Mouse (Mus musculus): ENCODE measurements around the gene Gtf2h1. TPM values are rescaled to one million over a fixed set of nuclear protein-coding genes. Genes with fewer than 3 reads are reported as not detected.

Gene Gtf2h1
- polyA plus RNA-seq, 1 experiment from 2014 or later, result 52.3 TPM

DNA sequence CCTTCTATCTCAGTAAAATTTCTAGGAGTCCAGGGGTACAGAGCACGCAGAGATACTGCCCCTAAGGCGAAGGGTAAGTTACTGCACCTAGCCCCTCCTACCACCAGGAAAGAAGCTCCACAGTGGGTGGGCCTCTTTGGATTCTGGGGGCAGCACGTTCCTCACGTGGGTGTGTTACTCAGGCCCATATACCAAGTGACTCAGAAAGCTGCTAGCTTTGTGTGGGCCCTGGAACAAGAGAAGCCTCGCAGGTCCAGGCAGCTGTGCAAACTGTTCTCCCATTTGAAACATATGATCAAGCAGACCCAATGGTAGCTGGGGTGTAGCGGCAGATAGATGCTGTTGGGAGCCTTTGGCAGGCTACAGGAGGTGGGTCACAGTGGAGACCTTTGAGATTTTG is 63.1 kb downstream of the Gtf2h1 start:
- Histone ChIP-seq H3K36me3 (ENCODE audit: control insufficient read depth, insufficient read depth) (peaks cover 7% of the 10 kb centered on the region), H3K4me3 (replicated peaks; ENCODE audit: low read length) (no peak overlapping the region), H3K27me3 (replicated peaks; ENCODE audit: control insufficient read depth, insufficient read depth, low read length) (no peaks in the 10 kb centered on the region), H3K4me1 (replicated peaks; ENCODE audit: control insufficient read depth, insufficient read depth, low read length) (no peaks in the 10 kb centered on the region), H3K9ac (replicated peaks; ENCODE audit: low read depth, low read length) (no peak overlapping the region), H3K27ac (ENCODE audit: low read length) (no peak overlapping the region), H3K4me2 (ENCODE audit: low read length) (no peak overlapping the region), H3K9me3 (ENCODE audit: control insufficient read depth, low read length) (no peaks in the 10 kb centered on the region)
- 60% methylated on average over 6 of the region's 6 CpGs for WGBS
- ATAC-seq, result no peak

DNA sequence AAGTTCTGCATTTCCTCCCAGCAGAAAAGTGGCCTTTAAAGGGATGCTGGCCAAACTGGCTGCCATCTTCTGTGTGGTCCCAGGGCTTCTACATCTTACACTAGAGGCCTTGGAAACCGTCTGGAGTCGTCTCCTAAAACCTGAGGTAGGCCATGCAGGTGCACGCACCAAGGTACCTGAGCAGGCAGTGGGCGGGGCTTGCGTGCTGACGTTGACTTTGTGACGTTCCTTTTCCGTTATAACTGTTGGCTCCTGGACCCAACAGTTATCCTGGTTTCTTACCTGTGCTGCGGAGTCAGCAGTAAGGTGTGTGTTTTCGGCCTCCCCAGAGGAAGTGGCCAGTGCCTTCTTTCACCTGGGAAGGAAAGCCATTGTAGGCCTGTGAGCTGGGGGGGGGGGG is 65.1 kb downstream of the Gtf2h1 start, which contains the start of gene Ldhc:
Gene Ldhc (plus strand): TSS at position 208 of the 400 bp plus-strand sequence.
- no peak within 1 kb of the TSS for H3K4me2 ChIP-seq (ENCODE audit: low read length)
- H3K27me3 ChIP-seq (replicated peaks; ENCODE audit: control insufficient read depth, insufficient read depth, low read length), result no peaks in the 10 kb centered on the region
- H3K9me3 ChIP-seq (ENCODE audit: control insufficient read depth, low read length), result no peaks in the 10 kb centered on the region
- 42% methylated on average over 10 of the region's 10 CpGs for WGBS
- no peaks in the 10 kb centered on the region for H3K4me1 ChIP-seq (replicated peaks; ENCODE audit: control insufficient read depth, insufficient read depth, low read length)
- no peak within 1 kb of the TSS for H3K27ac ChIP-seq (ENCODE audit: low read length)
- H3K36me3 ChIP-seq (ENCODE audit: control insufficient read depth, insufficient read depth), result no peaks in the 10 kb centered on the region
- no peak within 1 kb of the TSS for H3K4me3 ChIP-seq (replicated peaks; ENCODE audit: low read length)
- H3K9ac ChIP-seq (replicated peaks; ENCODE audit: low read depth, low read length), result no peak within 1 kb of the TSS
- no peak for ATAC-seq

DNA sequence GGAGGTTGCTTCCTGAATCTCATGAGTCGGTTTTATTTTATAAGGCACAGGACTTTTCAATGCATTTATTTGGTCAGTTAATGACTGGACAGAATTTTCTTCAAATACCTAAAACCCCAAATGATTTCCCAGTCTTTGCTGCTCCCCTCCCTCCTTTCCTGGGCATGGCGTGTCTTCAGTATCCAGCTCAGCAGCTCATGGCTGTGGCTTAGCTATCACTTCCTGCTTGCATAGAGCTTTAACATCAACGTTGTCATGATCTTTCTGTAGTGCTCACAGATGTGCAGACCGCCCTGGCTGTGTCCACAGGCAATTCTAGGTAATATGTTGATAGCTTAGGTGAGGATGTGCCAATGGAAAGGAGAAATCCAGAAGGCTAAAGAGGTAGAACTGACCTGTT is 76.1 kb downstream of the Gtf2h1 start:
- H3K9me3 ChIP-seq (ENCODE audit: control insufficient read depth, low read length), result no peaks in the 10 kb centered on the region
- H3K27me3 ChIP-seq (replicated peaks; ENCODE audit: control insufficient read depth, insufficient read depth, low read length), result no peaks in the 10 kb centered on the region
- WGBS, result 86% methylated on average over 4 of the region's 4 CpGs
- H3K4me2 ChIP-seq (ENCODE audit: low read length), result no peak overlapping the region
- H3K4me3 ChIP-seq (replicated peaks; ENCODE audit: low read length), result no peak overlapping the region
- no peaks in the 10 kb centered on the region for H3K4me1 ChIP-seq (replicated peaks; ENCODE audit: control insufficient read depth, insufficient read depth, low read length)
- no peak for ATAC-seq
- H3K9ac ChIP-seq (replicated peaks; ENCODE audit: low read depth, low read length), result no peak overlapping the region
- no peak overlapping the region for H3K27ac ChIP-seq (ENCODE audit: low read length)
- no peaks in the 10 kb centered on the region for H3K36me3 ChIP-seq (ENCODE audit: control insufficient read depth, insufficient read depth)

Other genes with a start within 250 kb of the Gtf2h1 start
- 27.2 and 32.6 TPM in 2 replicates for gene Sergef, start 156.3 kb upstream of the Gtf2h1 start, polyA plus RNA-seq (2015; fragmentation: Nextera tagmentation; extraction: Ambion mirVana)
- 0.35 and 0.93 TPM in 2 replicates for gene Tph1, start 123.6 kb upstream of the Gtf2h1 start, polyA plus RNA-seq (2015; fragmentation: Nextera tagmentation; extraction: Ambion mirVana)
- 20.8 and 22.3 TPM in 2 replicates for gene Saal1, start 85.4 kb upstream of the Gtf2h1 start, polyA plus RNA-seq (2015; fragmentation: Nextera tagmentation; extraction: Ambion mirVana)
- gene Saa3, start 80.4 kb upstream of the Gtf2h1 start, polyA plus RNA-seq (2015; fragmentation: Nextera tagmentation; extraction: Ambion mirVana), result 0.33 TPM in 1 of 2 replicates, not detected in the other
- not detected in 2 replicates for gene Saa4, start 63.5 kb upstream of the Gtf2h1 start, polyA plus RNA-seq (2015; fragmentation: Nextera tagmentation; extraction: Ambion mirVana)
- gene Saa1, start 53.1 kb upstream of the Gtf2h1 start, polyA plus RNA-seq (2015; fragmentation: Nextera tagmentation; extraction: Ambion mirVana), result not detected in 2 replicates
- not detected in 2 replicates for gene Saa2, start 44.3 kb upstream of the Gtf2h1 start, polyA plus RNA-seq (2015; fragmentation: Nextera tagmentation; extraction: Ambion mirVana)
- 16.9 and 17.7 TPM in 2 replicates for gene Hps5, start within 50 bp of the Gtf2h1 start, polyA plus RNA-seq (2015; fragmentation: Nextera tagmentation; extraction: Ambion mirVana)
- gene Ldha, start 45.4 kb downstream of the Gtf2h1 start, polyA plus RNA-seq (2015; fragmentation: Nextera tagmentation; extraction: Ambion mirVana), result 782 and 824 TPM in 2 replicates
- gene Ldhc, start 65.1 kb downstream of the Gtf2h1 start, polyA plus RNA-seq (2015; fragmentation: Nextera tagmentation; extraction: Ambion mirVana), result 0.20 TPM in 1 of 2 replicates, not detected in the other
- 424 and 426 TPM in 2 replicates for gene Tsg101, start 123.9 kb downstream of the Gtf2h1 start, polyA plus RNA-seq (2015; fragmentation: Nextera tagmentation; extraction: Ambion mirVana)
- 7.7 and 8.9 TPM in 2 replicates for gene Uevld, start 162.4 kb downstream of the Gtf2h1 start, polyA plus RNA-seq (2015; fragmentation: Nextera tagmentation; extraction: Ambion mirVana)
- not detected in 2 replicates for gene Gm9999, start 187.5 kb downstream of the Gtf2h1 start, polyA plus RNA-seq (2015; fragmentation: Nextera tagmentation; extraction: Ambion mirVana)
- 11.2 and 14.3 TPM in 2 replicates for gene Spty2d1, start 212.3 kb downstream of the Gtf2h1 start, polyA plus RNA-seq (2015; fragmentation: Nextera tagmentation; extraction: Ambion mirVana)